Mouse (Mus musculus) kidney, adult 2 months (tissue): ENCODE data around the gene Fgf12.

ENCODE experiments used
- CTCF ChIP-seq: fragments of 200-500 bp; conservative IDR thresholded peaks from 2 replicates; pipeline ENCODE4 v1.5.1; 2011; ENCODE audit warnings: low read depth, mild to moderate bottlenecking, control low read depth, low read length, moderate library complexity, mixed read lengths; ENCODE audit not compliant: insufficient read depth, insufficient read length
- POLR2A ChIP-seq: fragments of 200-500 bp; IDR thresholded peaks from one replicate; pipeline ENCODE4 v1.6.1; 2011; ENCODE audit warnings: low read depth, low read length, control low read depth

DNA sequence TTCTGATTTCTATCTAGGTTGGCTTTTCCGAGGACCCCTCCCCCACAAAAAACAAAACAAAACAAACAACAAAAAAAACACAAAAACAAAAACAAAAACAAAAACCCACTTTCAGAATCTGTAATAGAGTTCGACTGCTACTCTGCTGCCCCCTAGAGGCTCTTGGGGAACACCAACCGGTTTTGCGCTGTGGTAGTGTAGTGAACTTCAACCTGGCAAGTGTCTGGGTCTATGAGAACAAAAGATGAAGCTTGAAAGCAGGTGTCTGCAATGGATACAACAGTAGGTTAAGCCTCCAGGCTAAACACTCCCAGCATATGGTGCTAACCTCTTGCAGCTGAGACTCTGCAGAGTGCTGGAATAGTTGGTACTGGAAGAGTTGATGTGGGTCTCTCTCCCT, 40.2 kb upstream of the Fgf12 start:
- TF ChIP-seq CTCF = peak; percentile 67
- TF ChIP-seq POLR2A = no peak
